ENCODE assay signal across 14 mouse cellular contexts in genomic region chr17:74424401-74425005, GRCm38 (mm10). TPM values are rescaled to one million over a fixed set of nuclear protein-coding genes. Genes with fewer than 3 reads are reported as not detected.
DNase-seq lines count a peak whose midpoint lies in the region; ATAC-seq lines count a peak whose summit lies in the region.
"Had no signal": no experiment of that assay in that cellular context is flagged by ENCODE, and none has a peak within 500 bp of the region (broad histone marks: within the 10 kb centered on the region; RNA-seq: fewer than 3 reads in every experiment).

No protein-coding gene starts in this region.

- no peaks in the 10 kb centered on the region for H3K27me3 ChIP-seq in forebrain, embryonic 16.5 days (replicated peaks; ENCODE audit: control insufficient read depth, insufficient read depth, low read length)
- H3K27me3 ChIP-seq: limb, embryonic 15.5 days; midbrain, embryonic 12.5 days; stomach, embryonic 15.5 days had no signal

- 0 out of 2 replicates have a peak, but pooled peaks cover 5% of the 10 kb centered on the region for H3K4me1 ChIP-seq in forebrain, embryonic 16.5 days (replicated peaks; ENCODE audit: control insufficient read depth, insufficient read depth, low read length)
- H3K4me1 ChIP-seq: limb, embryonic 15.5 days; midbrain, embryonic 12.5 days; stomach, embryonic 15.5 days had no signal

- H3K36me3 ChIP-seq in forebrain, embryonic 16.5 days (ENCODE audit: control insufficient read depth, insufficient read depth), result peaks cover 20% of the 10 kb centered on the region

- 64% methylated on average over 12 of the region's 12 CpGs for WGBS in forebrain, embryonic 16.5 days

- no peak overlapping the region for H3K9ac ChIP-seq in forebrain, embryonic 16.5 days (replicated peaks; ENCODE audit: low read depth, low read length)
- H3K9ac ChIP-seq: limb, embryonic 15.5 days; midbrain, embryonic 12.5 days; stomach, embryonic 15.5 days had no signal

- peak; percentile 78 for ATAC-seq in forebrain, embryonic 16.5 days

- H3K4me3 ChIP-seq in forebrain, embryonic 16.5 days (replicated peaks; ENCODE audit: low read length), result no peak overlapping the region
- H3K4me3 ChIP-seq: limb, embryonic 15.5 days; midbrain, embryonic 12.5 days; stomach, embryonic 15.5 days had no signal

- DNase-seq in cerebellum, adult 11-12 months, result peak; percentile 4
- no peak for DNase-seq in cerebellum, adult 11 months
- peak; percentile 23 to 27 for DNase-seq in left cerebral cortex, postnatal 10 days (ENCODE audit: extremely low spot score in 1 of 2, low spot score in 2 of 2)
- DNase-seq in left cerebral cortex, adult 8-10 months (ENCODE audit: low spot score in 2 of 2), result no peak
- peak; percentile 61 for DNase-seq in layer of hippocampus, postnatal 10 days (ENCODE audit: low spot score in 2 of 2)
- no peak for DNase-seq in ovary, postnatal 14 days (ENCODE audit: low spot score)
- no peak for DNase-seq in thymus, postnatal 36 days
- DNase-seq: adrenal gland, postnatal 36 days; kidney, postnatal 25 days; retina, postnatal 1 day had no signal

- H3K27ac ChIP-seq in forebrain, embryonic 16.5 days (ENCODE audit: low read length), result no peak overlapping the region
- H3K27ac ChIP-seq: limb, embryonic 15.5 days; midbrain, embryonic 12.5 days; stomach, embryonic 15.5 days had no signal

- H3K4me2 ChIP-seq in forebrain, embryonic 16.5 days (ENCODE audit: low read length), result no peak overlapping the region
- H3K4me2 ChIP-seq: limb, embryonic 15.5 days; midbrain, embryonic 12.5 days; stomach, embryonic 15.5 days had no signal

- no peaks in the 10 kb centered on the region for H3K9me3 ChIP-seq in forebrain, embryonic 16.5 days (ENCODE audit: control insufficient read depth, low read length)
- H3K9me3 ChIP-seq: limb, embryonic 15.5 days; midbrain, embryonic 12.5 days; stomach, embryonic 15.5 days had no signal

- intact Hi-C loops in left cerebral cortex, postnatal 10 days (cut with DNase I), result no loop called here

RNA-seq across cellular contexts. Expression of gene Slc30a6, which starts 29.1 kb away (rescaled TPM):
- total RNA-seq in left cerebral cortex, postnatal 10 days (2021), result 10 to 100 TPM; 17.4 to 17.5 TPM
- total RNA-seq in left cerebral cortex, adult 8-10 months (2022), result 10 to 100 TPM; 13.7 to 17.6 (median 15.2) TPM
- 31.4 and 33.2 TPM in 2 replicates for polyA plus RNA-seq in forebrain, embryonic 16.5 days (2015; fragmentation: Nextera tagmentation; extraction: Ambion mirVana)
- total RNA-seq in layer of hippocampus, postnatal 10 days (2021), result 10 to 100 TPM; 17.3 to 21.1 TPM

RNA-seq across cellular contexts. Expression of gene Nlrc4, which starts 34.4 kb away (rescaled TPM):
- under 1 TPM; 0.11 to 0.28 TPM for total RNA-seq in left cerebral cortex, postnatal 10 days (2021)
- total RNA-seq in left cerebral cortex, adult 8-10 months (2022), result under 1 TPM; 0.28 to 0.33 (median 0.31) TPM
- polyA plus RNA-seq in forebrain, embryonic 16.5 days (2015; fragmentation: Nextera tagmentation; extraction: Ambion mirVana), result 0.25 and 0.27 TPM in 2 replicates
- total RNA-seq in layer of hippocampus, postnatal 10 days (2021), result under 1 TPM; 0.11 to 0.14 TPM

Comparison
In these comparisons a context has a peak if more than half of its experiments do, and no peak if none do; other contexts are left out.
1. DNase-seq: peak in cerebellum, adult 11-12 months (single experiment), left cerebral cortex, postnatal 10 days (2 of 2) and layer of hippocampus, postnatal 10 days (2 of 2); none in cerebellum, adult 11 months (single experiment), left cerebral cortex, adult 8-10 months (0 of 2), ovary, postnatal 14 days (single experiment) and thymus, postnatal 36 days (0 of 2).